Mouse (Mus musculus): Measurements from ENCODE around the gene Podn.

Gene Podn

DNA sequence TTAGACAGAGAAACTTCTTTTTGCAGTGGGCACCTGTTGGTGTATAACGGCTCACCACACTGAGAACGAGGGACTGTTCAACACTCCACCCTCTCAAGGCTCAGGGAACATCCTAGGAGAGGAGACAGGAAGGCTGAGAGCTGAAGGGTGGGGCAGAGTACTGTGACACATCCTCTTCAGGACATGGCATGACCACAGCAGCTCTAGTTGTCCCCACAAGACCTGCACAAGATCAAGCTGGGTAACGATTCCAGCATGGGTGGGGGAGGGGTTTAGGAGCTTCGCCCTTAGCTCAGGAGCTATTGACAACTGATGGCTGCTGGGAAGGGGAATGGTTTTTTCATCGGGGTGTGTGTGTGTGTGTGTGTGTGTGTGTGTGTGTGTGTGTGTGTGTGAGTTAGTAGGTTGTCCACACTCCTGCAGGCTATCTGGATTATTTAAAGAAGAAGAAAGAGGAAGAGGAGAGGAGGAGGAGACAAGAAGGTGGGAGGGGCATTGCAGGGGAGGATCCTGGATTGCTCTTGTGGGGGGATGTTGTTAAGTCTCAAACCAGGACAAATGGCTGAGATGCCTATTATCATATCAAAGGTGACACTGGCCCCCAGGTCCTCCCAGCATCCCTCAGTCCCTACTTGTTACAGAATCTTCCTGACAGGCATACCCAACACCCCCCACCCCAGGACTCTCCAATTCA lies 129.7 kb downstream of the Podn start:
- no peak for DNase-seq (ENCODE audit: low read depth, low spot score)

All from brain, embryonic 18.5 days (tissue).